Mouse (Mus musculus): ENCODE measurements at regions not wholly inside any gene's neighbourhood (a gene's known extent, or its start where the extent isn't known, plus 50 kb on each side); places are given as distances from the start of the nearest gene placed in this dataset.

DNA sequence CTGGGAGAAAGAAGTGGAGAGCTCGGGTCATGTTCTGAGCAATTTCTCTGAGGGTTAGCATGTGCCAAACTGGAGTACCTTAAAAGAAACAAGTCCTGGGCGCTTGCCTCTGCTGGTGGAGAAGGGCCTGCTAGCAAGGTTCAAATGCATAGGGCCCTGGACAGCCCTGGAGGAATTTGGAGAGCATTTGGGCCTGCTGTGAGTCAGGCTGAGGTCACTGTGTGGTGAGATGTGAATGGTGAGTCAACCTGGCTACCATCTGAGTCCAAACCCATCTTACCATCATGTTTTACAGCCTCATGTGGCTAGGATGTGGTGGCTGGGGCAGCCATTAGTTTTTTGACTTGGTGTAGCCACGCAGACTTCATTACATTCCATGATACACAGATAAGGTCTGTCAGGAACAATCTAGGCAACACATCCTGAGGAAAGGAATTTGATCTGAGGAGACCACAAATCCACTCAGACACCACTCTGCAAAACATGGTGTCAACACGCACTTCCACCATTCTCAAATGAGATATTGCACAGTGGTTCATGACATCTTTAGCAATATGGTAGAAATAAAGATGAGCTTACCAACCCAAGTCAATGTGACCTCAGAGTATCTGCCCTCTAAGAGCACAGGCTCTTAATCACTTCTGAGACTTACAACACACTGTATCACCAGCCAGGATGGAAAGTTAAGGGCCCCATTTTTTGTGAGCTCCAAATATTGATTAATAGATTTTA, 83.1 kb downstream of the Thbs2 start:
- ChIA-PET POLR2A (no interaction called here), CTCF (no interaction called here)

DNA sequence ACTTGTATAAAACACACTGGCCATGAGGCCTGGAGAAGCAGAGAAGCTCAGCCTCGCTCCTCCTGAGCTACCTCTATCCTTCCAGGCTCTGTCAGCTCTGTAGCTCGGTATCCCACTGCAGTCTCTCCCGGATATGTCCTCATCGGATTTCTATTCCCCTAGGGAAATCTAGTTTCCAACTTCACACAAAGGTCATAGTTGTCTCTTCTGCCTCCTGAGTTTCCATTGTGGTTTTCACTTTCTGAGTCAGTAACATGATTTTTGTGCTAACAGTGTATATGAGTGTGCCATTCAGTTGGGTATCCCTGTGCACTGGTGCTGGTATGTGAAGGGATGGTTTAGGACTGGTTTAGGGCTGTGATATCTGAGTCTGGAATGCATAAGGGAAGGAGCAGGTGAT, 85.2 kb downstream of the Thbs2 start:
- ChIA-PET CTCF (interaction anchor here in 1 of 4 experiments (0.6 kb wide), 1 partner anchor 295 kb away, joined by 3 read pairs; no protein-coding TSS in a partner anchor), POLR2A (no interaction called here)

DNA sequence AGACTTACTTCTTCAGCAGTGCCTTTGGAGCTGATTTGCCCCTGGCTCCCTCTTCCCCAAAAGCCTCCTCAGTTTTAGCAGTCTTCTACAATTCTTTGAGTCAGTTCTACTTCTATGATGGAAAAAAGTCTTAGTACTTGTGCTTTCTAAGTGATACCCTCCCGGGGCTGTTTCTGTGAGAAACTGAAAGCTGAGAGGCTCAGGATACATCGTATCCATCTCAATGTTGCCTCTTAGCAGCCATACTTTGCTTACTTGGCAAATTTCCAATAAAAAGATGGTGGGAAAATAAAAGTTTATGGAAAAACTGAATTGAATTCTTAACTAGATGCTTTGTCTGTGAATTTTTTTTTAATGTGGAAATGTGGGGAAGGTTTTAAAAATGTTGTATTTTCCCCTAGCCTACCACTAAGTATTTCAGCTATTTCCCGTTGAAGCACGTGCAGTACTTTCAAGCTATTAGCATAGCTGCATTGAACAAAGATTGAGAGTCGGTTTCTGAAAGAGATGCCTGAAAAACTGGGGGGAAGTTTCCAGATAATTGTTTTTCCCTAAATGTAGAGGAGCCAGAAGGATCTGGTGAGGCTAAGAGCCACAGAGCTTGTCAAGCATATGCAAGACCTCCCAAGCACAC, 87.6 kb downstream of the Thbs2 start:
- CTCF ChIA-PET: interaction anchor here in 1 of 4 experiments (0.6 kb wide), 1 partner anchor 80 kb away, joined by 3 read pairs; no protein-coding TSS in a partner anchor
- POLR2A ChIA-PET: no interaction called here

DNA sequence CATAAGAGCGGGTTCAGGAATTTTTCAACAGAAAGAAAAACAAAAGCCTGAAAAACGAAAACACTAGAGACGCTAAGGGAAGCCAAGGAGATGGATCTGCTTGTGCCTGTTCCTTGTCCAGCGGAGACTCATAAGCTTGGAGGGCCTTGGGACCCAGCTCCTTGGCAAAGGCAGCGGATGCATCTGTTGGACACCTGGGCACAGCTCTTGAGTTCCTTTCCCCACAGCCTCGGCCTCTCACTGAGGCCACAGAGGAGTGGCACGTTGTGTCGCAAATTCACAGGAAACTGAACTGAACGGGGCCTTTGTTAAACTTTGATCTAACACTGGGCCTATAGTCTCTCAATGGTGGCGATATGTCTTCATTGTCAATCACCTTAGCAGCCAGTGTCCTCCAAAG, 94.4 kb downstream of the Thbs2 start:
- ChIA-PET CTCF (interaction anchor here in 1 of 4 experiments (1.0 kb wide), 1 partner anchor 12 kb away, joined by 3 read pairs; no protein-coding TSS in a partner anchor), POLR2A (interaction anchor here in 1 of 4 experiments (0.9 kb wide), 1 partner anchor 179 kb away, joined by 3 read pairs; no protein-coding TSS in a partner anchor)

DNA sequence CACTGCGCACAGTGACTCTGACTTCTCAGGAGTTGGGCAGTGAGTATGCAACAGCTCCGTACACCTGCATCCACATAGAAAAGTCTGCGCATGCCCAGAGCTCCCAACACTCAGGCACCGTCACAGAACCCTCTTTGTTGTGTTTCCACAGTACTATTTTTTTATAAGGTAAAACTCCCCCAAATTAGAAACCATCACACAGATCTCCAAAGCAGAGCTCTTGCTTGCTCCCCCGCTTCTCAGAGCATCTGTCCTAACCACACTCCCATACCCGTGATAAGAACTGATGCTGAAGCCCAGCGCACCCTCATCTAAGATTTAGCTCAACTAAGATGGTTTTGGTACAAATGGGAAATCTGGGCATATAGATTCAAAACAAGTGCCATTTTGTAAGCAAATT, 97.6 kb downstream of the Thbs2 start:
- ChIA-PET POLR2A (no interaction called here), CTCF (no interaction called here)

DNA sequence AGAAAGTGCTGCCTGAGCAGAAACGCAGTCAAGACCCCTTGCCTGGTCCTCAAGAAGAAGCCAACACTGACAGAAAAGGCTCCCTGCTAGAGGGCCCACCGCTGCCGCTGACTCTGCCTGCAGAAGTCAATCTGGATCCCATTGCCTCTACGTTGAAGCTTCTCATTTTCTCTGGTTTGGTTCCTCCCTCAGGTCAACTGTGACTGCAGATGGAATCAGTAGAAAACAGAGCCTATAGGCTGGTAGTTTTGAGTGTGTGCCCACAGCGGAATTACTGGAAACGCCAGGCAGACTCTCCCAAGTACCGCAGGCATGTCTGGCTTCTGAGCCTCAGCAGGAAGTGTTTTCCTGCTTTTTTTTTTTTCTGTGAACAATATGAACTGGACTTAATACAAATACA, 98.5 kb downstream of the Thbs2 start:
- POLR2A ChIA-PET: no interaction called here
- CTCF ChIA-PET: no interaction called here

- POLR2A ChIA-PET: interaction anchor here in 1 of 4 experiments (0.6 kb wide), 1 partner anchor 92 kb away, joined by 4 read pairs; no protein-coding TSS in a partner anchor
- CTCF ChIA-PET: interaction anchor here in 2 of 4 experiments (0.5 to 1.2 kb wide), 3 partner anchors 12 to 352 kb away, joined by 3 to 4 read pairs (median 3); no protein-coding TSS in a partner anchor
Observed at GRCm38 (mm10) chr17:14588086-14588817, 105.8 kb downstream of the Thbs2 start.

DNA sequence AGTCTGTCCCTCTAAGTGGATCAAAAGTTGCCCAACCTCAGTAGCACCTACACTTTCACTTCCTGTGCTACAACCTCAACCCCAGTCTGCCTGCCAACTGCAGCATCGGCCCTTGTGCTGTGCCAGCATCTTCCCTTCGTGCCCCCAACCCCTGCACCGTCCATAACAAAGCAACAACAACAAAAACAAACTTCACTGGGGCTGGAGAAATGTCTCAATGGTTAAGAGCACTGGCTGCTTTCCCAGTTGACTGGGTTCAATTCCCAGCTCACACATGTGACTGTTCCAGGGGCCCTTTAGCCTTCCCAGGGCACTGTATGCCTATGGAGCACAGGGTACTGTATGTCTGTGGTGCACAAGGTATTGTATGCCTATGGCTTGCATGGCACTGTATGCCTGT, 114.4 kb downstream of the Thbs2 start:
- ChIA-PET POLR2A (no interaction called here), CTCF (no interaction called here)

- POLR2A ChIA-PET: no interaction called here
- CTCF ChIA-PET: no interaction called here
Observed at GRCm38 (mm10) chr17:14578721-14579120, 115.3 kb downstream of the Thbs2 start.

DNA sequence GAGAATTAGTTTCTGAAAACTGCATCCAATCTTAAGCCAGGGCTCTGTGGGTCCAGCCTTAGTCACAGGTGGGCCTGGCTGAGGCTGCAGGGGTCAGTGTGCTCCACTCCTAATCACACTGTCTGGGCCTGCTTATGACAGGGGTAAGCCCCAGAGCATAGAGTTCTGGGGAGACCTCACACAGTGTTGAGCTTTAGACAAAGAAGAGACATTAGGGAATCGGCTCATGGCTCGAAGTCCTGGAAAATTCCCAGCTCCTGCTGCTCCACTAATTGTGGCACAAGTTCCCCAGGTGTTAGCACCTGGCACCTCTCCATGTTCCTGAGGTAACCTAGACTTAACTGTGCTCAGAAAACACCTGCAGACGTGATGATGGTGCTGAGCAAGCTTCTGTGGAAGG, 115.8 kb downstream of the Thbs2 start:
- ChIA-PET POLR2A (no interaction called here), CTCF (no interaction called here)

- POLR2A ChIA-PET: no interaction called here
- CTCF ChIA-PET: no interaction called here
Observed at GRCm38 (mm10) chr17:14576159-14576558, 117.9 kb downstream of the Thbs2 start.

DNA sequence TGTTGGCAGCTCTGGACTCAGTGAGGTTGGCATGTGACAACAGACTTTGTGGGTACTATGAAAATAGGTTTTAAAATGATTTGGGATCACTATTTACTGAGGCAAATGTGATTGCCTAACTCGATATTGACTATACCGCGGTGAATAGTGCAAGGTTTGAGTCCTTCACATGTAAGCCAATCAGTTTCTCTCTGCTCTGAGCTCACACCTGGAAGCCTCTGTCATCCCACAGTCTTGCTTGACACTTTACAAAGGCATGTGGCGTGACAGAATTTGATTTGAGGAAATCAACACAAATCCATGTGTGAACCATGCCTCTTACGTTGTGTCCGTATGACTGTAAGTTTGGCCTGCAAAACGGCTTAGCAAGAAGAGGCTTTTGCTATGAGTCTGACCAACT, 122.9 kb downstream of the Thbs2 start:
- POLR2A ChIA-PET: no interaction called here

DNA sequence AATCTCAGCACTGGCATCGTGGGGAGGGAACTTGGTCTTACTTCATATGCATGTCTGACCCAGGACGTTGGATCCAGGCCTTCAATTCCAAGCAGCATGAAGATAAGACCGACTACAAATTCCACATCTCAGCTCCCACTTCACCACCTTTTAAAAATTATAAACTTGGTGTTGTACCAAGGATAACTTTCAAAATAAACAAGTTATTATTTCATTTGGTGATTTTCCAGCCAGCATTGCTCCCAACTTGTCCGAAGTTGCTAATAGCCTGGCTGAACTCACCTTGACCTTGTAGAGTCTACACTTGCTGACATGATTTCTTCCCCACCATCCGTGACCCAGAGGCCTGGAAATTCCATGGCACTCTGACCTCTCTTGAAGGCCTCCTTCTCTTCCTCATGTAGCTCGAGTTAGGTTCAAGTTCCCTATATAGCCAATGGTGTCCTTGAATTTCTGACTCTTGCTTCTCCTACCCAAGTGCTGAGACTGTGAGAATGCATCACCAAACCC, 123.7 kb downstream of the Thbs2 start:
- POLR2A ChIA-PET: interaction anchor here in 1 of 4 experiments (0.6 kb wide), 1 partner anchor 147 kb away, joined by 3 read pairs; no protein-coding TSS in a partner anchor
- CTCF ChIA-PET: no interaction called here

More for the DNA sequence above, 122.9 kb downstream of the Thbs2 start:
- CTCF ChIA-PET: no interaction called here

DNA sequence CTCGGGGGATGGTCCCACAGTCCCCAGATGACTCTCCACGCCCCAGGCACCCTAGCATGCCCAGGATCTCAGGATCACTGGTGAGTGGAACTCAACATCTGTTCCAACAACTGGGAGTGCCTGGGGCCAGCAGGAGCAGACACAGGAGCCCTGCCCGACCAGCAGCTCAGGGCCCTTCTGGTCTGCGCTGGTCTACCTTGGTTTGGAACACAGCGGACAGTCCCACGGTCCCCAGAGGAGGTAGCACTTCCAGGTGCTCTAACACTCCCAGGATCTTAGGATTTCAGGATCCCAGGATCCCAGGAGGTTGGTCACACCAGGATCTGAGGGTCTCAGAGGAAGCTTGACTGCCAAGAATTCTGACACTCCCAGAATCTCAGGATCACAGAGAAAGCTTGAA, 131.8 kb downstream of the Thbs2 start:
- POLR2A ChIA-PET: no interaction called here
- CTCF ChIA-PET: no interaction called here

GRCm38 (mm10) chr17:14557214-14557613, 136.8 kb downstream of the Thbs2 start:
- CTCF ChIA-PET: no interaction called here

DNA sequence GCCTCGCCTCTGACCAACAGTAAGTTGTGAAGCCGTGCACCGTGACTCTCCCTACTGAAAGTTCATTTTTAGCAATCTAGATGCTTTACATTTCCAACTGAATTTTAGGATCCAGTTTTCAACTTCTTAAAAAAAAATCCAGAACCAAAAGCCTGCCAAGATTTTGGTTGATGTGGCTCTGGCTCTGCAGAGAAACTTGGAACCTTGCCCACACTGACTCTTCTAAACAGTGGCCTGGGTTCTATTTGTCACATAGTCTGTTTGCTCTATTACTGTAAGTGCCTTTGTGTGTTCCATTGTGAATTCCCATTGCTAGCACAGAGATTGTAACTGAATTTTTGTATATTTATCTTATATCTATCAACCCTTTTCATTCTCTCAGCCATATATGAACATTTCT, 140.8 kb downstream of the Thbs2 start:
- CTCF ChIA-PET: no interaction called here
- POLR2A ChIA-PET: no interaction called here

More at GRCm38 (mm10) chr17:14557214-14557613, 136.8 kb downstream of the Thbs2 start:
- POLR2A ChIA-PET: interaction anchor here in 1 of 4 experiments (1.5 kb wide), 1 partner anchor 385 kb away, joined by 3 read pairs; the partner anchor contains the start of genes 1600012H06Rik and Wdr27

GRCm38 (mm10) chr17:14552081-14552480, 142.0 kb downstream of the Thbs2 start:
- POLR2A ChIA-PET: no interaction called here
- CTCF ChIA-PET: no interaction called here

- CTCF ChIA-PET: no interaction called here
- POLR2A ChIA-PET: no interaction called here
Observed at GRCm38 (mm10) chr17:14551610-14552009, 142.4 kb downstream of the Thbs2 start.

- POLR2A ChIA-PET: no interaction called here
Observed at GRCm38 (mm10) chr17:14545822-14546473, 148.1 kb downstream of the Thbs2 start.

More at GRCm38 (mm10) chr17:14545822-14546473, 148.1 kb downstream of the Thbs2 start:
- CTCF ChIA-PET: interaction anchor here (0.6 to 1.3 kb wide), 7 partner anchors 187 to 366 kb away, joined by 3 to 7 read pairs (median 4); no protein-coding TSS in a partner anchor
